Mouse (Mus musculus) stomach, postnatal 0 days (tissue): Measurements from ENCODE around the gene Wdr45b.

Source experiments
- CTCF ChIP-seq: IDR thresholded peaks from 2 replicates; pipeline ENCODE4 v1.5.1; 2016; ENCODE audit warnings: antibody characterized with exemption, low read depth, mild to moderate bottlenecking, moderate library complexity
- EP300 ChIP-seq: optimal IDR thresholded peaks from 2 replicates; pipeline ENCODE3; 2016; ENCODE audit warnings: antibody characterized with exemption

GRCm38 (mm10) chr11:121380294-121380693, 26.0 kb upstream of the Wdr45b start:
- TF ChIP-seq CTCF (no peak), EP300 (no peak)
